Mouse (Mus musculus) layer of hippocampus, adult 9-10 months (tissue): ENCODE measurements around the gene Lrrc8b.

Experiments used
- DNase-seq: peaks from one replicate; pipeline ENCODE4 v3.0.0; 2022; ENCODE audit warnings: low spot score

Lrrc8b gene

GRCm38 (mm10) chr5:105483632-105484031 lies 68.1 kb downstream of the Lrrc8b start:
- no peak for DNase-seq

GRCm38 (mm10) chr5:105484247-105484646 lies 68.7 kb downstream of the Lrrc8b start:
- DNase-seq, result no peak

GRCm38 (mm10) chr5:105484891-105485290 lies 69.3 kb downstream of the Lrrc8b start:
- no peak for DNase-seq

GRCm38 (mm10) chr5:105490211-105490610 lies 74.6 kb downstream of the Lrrc8b start:
- DNase-seq, result no peak

GRCm38 (mm10) chr5:105491389-105491788 lies 75.8 kb downstream of the Lrrc8b start:
- no peak for DNase-seq

- no peak for DNase-seq
These were observed 77.0 kb downstream of the Lrrc8b start for GRCm38 (mm10) chr5:105492367-105493246.

GRCm38 (mm10) chr5:105493377-105493776 lies 77.8 kb downstream of the Lrrc8b start:
- no peak for DNase-seq

- no peak for DNase-seq
These were observed 78.8 kb downstream of the Lrrc8b start for GRCm38 (mm10) chr5:105494246-105494917.

GRCm38 (mm10) chr5:105494918-105495901 lies 79.6 kb downstream of the Lrrc8b start:
- DNase-seq, result no peak

GRCm38 (mm10) chr5:105496133-105496532 lies 80.6 kb downstream of the Lrrc8b start:
- DNase-seq, result no peak

- no peak for DNase-seq
These were observed 81.0 kb downstream of the Lrrc8b start for GRCm38 (mm10) chr5:105496586-105496985.

GRCm38 (mm10) chr5:105498429-105499000 lies 82.9 kb downstream of the Lrrc8b start:
- no peak for DNase-seq

- no peak for DNase-seq
These were observed 83.8 kb downstream of the Lrrc8b start for GRCm38 (mm10) chr5:105499396-105499795.

GRCm38 (mm10) chr5:105500132-105501121 lies 84.9 kb downstream of the Lrrc8b start:
- DNase-seq, result no peak

GRCm38 (mm10) chr5:105501136-105501535 lies 85.6 kb downstream of the Lrrc8b start:
- DNase-seq, result no peak

- DNase-seq, result no peak
These were observed 93.2 kb downstream of the Lrrc8b start for GRCm38 (mm10) chr5:105508813-105509212.

- no peak for DNase-seq
These were observed 96.7 kb downstream of the Lrrc8b start for GRCm38 (mm10) chr5:105512297-105512696.

GRCm38 (mm10) chr5:105515532-105515931 lies 100.0 kb downstream of the Lrrc8b start:
- no peak for DNase-seq

- no peak for DNase-seq
These were observed 100.7 kb downstream of the Lrrc8b start for GRCm38 (mm10) chr5:105516290-105516689.

- no peak for DNase-seq
These were observed 102.5 kb downstream of the Lrrc8b start for GRCm38 (mm10) chr5:105517992-105518625.
